Mouse (Mus musculus) gastrocnemius, adult 2 months (tissue): Measurements from ENCODE around the gene Krt7. TPM values are rescaled to one million over a fixed set of nuclear protein-coding genes. Genes with fewer than 3 reads are reported as not detected.

Experiments used
- DNase-seq: peaks from one replicate; pipeline ENCODE4 v3.0.0; 2022
- H3K27ac ChIP-seq: fragments of 200-600 bp; 2 replicates; pipeline ENCODE4 v1.8.1; 2022; ENCODE audit warnings: mild to moderate bottlenecking
- H3K4me3 ChIP-seq: fragments of 200-600 bp; 2 replicates; pipeline ENCODE4 v1.8.1; 2022; ENCODE audit warnings: mild to moderate bottlenecking, moderate library complexity
- CTCF ChIP-seq: fragments of 200-600 bp; IDR thresholded peaks from 2 replicates; pipeline ENCODE4 v1.8.1; 2022; ENCODE audit warnings: antibody characterized with exemption, mild to moderate bottlenecking, moderate library complexity
- intact Hi-C: fragments of 180-260 bp; cut with DNase I; formaldehyde crosslinking; loops from one replicate; pipeline ENCODE4 v1.15.1; 2025
- total RNA-seq, 2 experiments: library from RNA; stranded (reverse); gene quantifications; 2 replicates each; pipeline ENCODE4 v1.2.3; 2021

Gene Krt7
- total RNA-seq, 2 experiments from 2014 or later = not detected

GRCm38 (mm10) chr15:101418950-101419349 lies 8.1 kb downstream of the Krt7 start:
- DNase-seq = no peak
- no peak overlapping the region for H3K27ac ChIP-seq
- TF ChIP-seq CTCF = no peak
- H3K4me3 ChIP-seq = no peak overlapping the region
- intact Hi-C loops = no loop called here

GRCm38 (mm10) chr15:101420903-101421302 lies 10.1 kb downstream of the Krt7 start:
- peak; percentile 29; the same call in 1 of the 2 replicates for TF ChIP-seq CTCF
- intact Hi-C loops = no loop called here
- no peak for DNase-seq
- Histone ChIP-seq H3K27ac (no peak overlapping the region), H3K4me3 (no peak overlapping the region)

GRCm38 (mm10) chr15:101424914-101425313 lies 14.1 kb downstream of the Krt7 start:
- Histone ChIP-seq H3K27ac (no peak overlapping the region), H3K4me3 (no peak overlapping the region)
- no peak for TF ChIP-seq CTCF
- no peak for DNase-seq
- intact Hi-C loops = no loop called here

- Histone ChIP-seq H3K4me3 (no peak overlapping the region), H3K27ac (no peak overlapping the region)
- TF ChIP-seq CTCF = no peak
- no peak for DNase-seq
- intact Hi-C loops = no loop called here
Observed at GRCm38 (mm10) chr15:101436611-101437010, 25.8 kb downstream of the Krt7 start.

GRCm38 (mm10) chr15:101438555-101438954 lies 27.7 kb downstream of the Krt7 start, which contains the start of gene Krt87:
Gene Krt87, minus strand, starts transcription at chr15:101438804.
- no peak within 1 kb of the TSS for H3K27ac ChIP-seq
- H3K4me3 ChIP-seq = no peak within 1 kb of the TSS
- intact Hi-C loops = no loop called here

GRCm38 (mm10) chr15:101440837-101441236 lies 30.0 kb downstream of the Krt7 start:
- TF ChIP-seq CTCF = no peak
- no peak overlapping the region for H3K4me3 ChIP-seq
- no peak for DNase-seq
- H3K27ac ChIP-seq = no peak overlapping the region
- intact Hi-C loops = no loop called here

More at GRCm38 (mm10) chr15:101438555-101438954, 27.7 kb downstream of the Krt7 start, which contains the start of gene Krt87:
- no peak for TF ChIP-seq CTCF
- DNase-seq = no peak

- intact Hi-C loops = no loop called here
- no peak for TF ChIP-seq CTCF
- Histone ChIP-seq H3K4me3 (no peak overlapping the region), H3K27ac (no peak overlapping the region)
- peak; percentile 54 for DNase-seq
Observed at GRCm38 (mm10) chr15:101446572-101446971, 35.7 kb downstream of the Krt7 start.

GRCm38 (mm10) chr15:101447444-101447843 lies 36.6 kb downstream of the Krt7 start, which contains the start of gene Krt88:
Gene Krt88, plus strand, starts transcription at chr15:101447744.
- intact Hi-C loops = no loop called here
- Histone ChIP-seq H3K27ac (no peak within 1 kb of the TSS), H3K4me3 (no peak within 1 kb of the TSS)
- TF ChIP-seq CTCF = no peak
- DNase-seq = no peak

- intact Hi-C loops = loop anchor here (5.0 kb wide), 1 partner anchor 111 kb away; no protein-coding TSS in a partner anchor
- H3K27ac ChIP-seq = no peak overlapping the region
- TF ChIP-seq CTCF = peak; percentile 83
- DNase-seq = peak; percentile 85
- no peak overlapping the region for H3K4me3 ChIP-seq
Observed at GRCm38 (mm10) chr15:101453093-101453736, 42.4 kb downstream of the Krt7 start.

GRCm38 (mm10) chr15:101454774-101455173 lies 43.9 kb downstream of the Krt7 start:
- intact Hi-C loops = loop anchor here (5.0 kb wide), 1 partner anchor 112 kb away; no protein-coding TSS in a partner anchor
- Histone ChIP-seq H3K4me3 (no peak overlapping the region), H3K27ac (no peak overlapping the region)
- no peak for TF ChIP-seq CTCF
- DNase-seq = no peak

GRCm38 (mm10) chr15:101455292-101455691 lies 44.4 kb downstream of the Krt7 start:
- DNase-seq = no peak
- no peak overlapping the region for H3K27ac ChIP-seq
- no peak for TF ChIP-seq CTCF
- intact Hi-C loops = no loop called here
- no peak overlapping the region for H3K4me3 ChIP-seq

- intact Hi-C loops = no loop called here
- no peak overlapping the region for H3K27ac ChIP-seq
- H3K4me3 ChIP-seq = no peak overlapping the region
- no peak for DNase-seq
- TF ChIP-seq CTCF = no peak
Observed at GRCm38 (mm10) chr15:101455891-101456290, 45.0 kb downstream of the Krt7 start.

- intact Hi-C loops = no loop called here
- Histone ChIP-seq H3K4me3 (no peak overlapping the region), H3K27ac (no peak overlapping the region)
- DNase-seq = peak; percentile 48
- TF ChIP-seq CTCF = no peak
Observed at GRCm38 (mm10) chr15:101458361-101458930, 47.6 kb downstream of the Krt7 start.

GRCm38 (mm10) chr15:101459283-101459682 lies 48.4 kb downstream of the Krt7 start:
- TF ChIP-seq CTCF = no peak
- intact Hi-C loops = no loop called here
- DNase-seq = no peak
- no peak overlapping the region for H3K27ac ChIP-seq
- no peak overlapping the region for H3K4me3 ChIP-seq
